Mouse (Mus musculus): ENCODE results near the gene Lsamp.

The Lsamp gene

GRCm38 (mm10) chr16:40290132-40290531, 306.0 kb downstream of the Lsamp start:
- no peak for DNase-seq (ENCODE audit: low spot score)

GRCm38 (mm10) chr16:40294296-40294882, 310.2 kb downstream of the Lsamp start:
- no peak for DNase-seq (ENCODE audit: low spot score)

- no peak for DNase-seq (ENCODE audit: low spot score)
Measured at GRCm38 (mm10) chr16:40295240-40295639, 311.1 kb downstream of the Lsamp start.

GRCm38 (mm10) chr16:40307666-40308065, 323.5 kb downstream of the Lsamp start:
- DNase-seq (ENCODE audit: low spot score) = no peak

GRCm38 (mm10) chr16:40316199-40316598, 332.0 kb downstream of the Lsamp start:
- no peak for DNase-seq (ENCODE audit: low spot score)

GRCm38 (mm10) chr16:40324811-40325210, 340.6 kb downstream of the Lsamp start:
- DNase-seq (ENCODE audit: low spot score) = no peak

- DNase-seq (ENCODE audit: low spot score) = no peak
Measured at GRCm38 (mm10) chr16:40328249-40328820, 344.2 kb downstream of the Lsamp start.

DNA sequence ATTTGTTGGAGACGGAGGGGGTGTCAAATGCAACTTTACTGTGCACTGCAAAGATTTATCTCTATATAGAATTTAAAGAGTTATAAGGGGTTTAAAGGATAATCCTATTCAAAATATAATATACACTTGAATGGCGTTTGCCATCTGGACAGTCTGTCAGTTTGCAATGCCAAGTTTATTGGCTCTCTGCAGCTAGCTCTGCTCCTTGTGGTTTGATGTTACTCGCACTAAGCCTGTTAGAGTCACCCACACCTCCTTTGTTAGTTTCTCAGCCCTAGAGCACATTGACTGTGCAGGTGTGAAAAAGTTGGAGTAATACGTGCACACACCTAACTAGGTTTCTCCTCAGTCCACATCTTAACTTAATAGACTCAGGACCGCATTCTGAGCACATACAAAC, 385.5 kb downstream of the Lsamp start:
- DNase-seq (ENCODE audit: low spot score) = no peak

GRCm38 (mm10) chr16:40371291-40371690, 387.1 kb downstream of the Lsamp start:
- no peak for DNase-seq (ENCODE audit: low spot score)

DNA sequence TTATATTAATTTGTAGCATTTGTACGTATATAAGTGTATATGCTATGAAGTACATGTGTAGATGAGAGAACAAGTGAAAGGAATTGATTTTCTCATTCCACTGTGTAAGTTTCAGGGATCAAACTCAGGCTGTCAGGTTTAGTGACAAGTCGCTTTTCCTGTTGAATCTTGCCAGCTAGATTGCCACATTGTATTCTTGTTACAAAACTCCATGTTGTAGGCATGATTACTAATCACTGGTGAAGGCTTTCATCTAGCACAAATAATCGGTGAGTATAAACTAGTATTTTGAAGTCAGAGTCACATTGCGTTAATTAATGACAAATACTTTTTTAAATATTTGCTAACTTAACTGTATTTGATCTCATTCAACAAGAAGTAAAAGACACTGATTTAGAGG, 391.2 kb downstream of the Lsamp start:
- DNase-seq (ENCODE audit: low spot score) = no peak

- no peak for DNase-seq (ENCODE audit: low spot score)
Measured at GRCm38 (mm10) chr16:40377129-40377799, 393.1 kb downstream of the Lsamp start.

- no peak for DNase-seq (ENCODE audit: low spot score)
Measured at GRCm38 (mm10) chr16:40392106-40392505, 407.9 kb downstream of the Lsamp start.

GRCm38 (mm10) chr16:40399531-40399930, 415.4 kb downstream of the Lsamp start:
- peak; percentile 33 for DNase-seq (ENCODE audit: low spot score)

DNA sequence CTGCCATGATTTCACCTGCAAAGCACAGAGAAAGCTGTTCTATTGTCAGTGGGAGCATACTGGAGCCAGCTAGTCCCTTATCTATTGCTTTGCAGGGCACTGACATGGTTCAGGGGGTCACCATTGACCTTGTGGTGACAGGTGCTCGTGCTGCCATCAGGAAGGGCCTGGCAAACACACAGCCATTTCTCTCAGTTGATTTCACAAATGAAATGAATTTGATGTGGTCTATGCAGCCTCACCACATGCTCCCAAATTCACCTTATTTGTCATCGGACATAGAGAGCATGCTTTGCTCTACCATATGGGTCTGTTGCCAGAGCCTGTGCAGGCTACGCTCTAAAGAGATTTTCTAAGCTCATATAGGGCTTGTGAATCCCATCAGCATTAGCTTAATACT, 450.1 kb downstream of the Lsamp start:
- no peak for DNase-seq (ENCODE audit: low spot score)

DNA sequence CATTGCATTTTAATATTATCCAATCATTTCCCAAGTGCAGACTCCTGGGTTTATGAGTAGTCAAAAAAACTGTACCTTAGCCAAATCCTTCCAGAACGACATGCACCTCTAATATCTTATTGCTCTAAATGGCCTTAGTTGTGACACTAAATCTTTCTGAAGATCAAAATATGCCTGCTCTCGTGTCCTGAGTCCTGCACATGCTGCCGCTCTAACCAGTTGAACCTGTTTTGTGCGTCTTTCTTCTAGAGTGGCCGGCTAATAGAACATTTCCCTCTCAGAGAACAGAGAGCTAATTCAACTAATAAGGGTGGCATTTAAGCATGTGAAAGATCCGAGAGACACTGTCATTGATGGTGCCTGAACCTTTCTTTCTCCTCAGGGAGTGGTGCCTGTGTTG, 452.3 kb downstream of the Lsamp start:
- no peak for DNase-seq (ENCODE audit: low spot score)

DNA sequence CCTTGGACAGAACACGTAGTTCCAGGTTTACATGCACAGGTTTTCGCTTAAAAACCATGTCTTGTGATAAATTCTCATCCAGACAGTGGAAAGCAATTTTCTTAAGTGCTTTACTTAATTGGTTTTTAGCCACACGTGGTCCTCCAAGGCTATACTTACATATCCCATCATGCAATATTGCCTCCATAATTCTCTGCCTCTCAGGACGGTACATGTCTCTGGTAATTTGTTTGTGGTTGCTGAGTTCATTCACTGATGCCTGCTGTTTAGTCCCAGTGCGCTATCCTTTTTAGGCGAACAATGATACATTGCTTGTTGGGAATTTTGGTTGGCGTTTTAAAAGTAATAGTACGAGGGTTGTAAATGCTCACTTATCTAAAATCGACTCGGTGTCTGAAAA, 453.7 kb downstream of the Lsamp start:
- DNase-seq (ENCODE audit: low spot score) = no peak

GRCm38 (mm10) chr16:40438876-40439275, 454.7 kb downstream of the Lsamp start:
- DNase-seq (ENCODE audit: low spot score) = no peak

GRCm38 (mm10) chr16:40446587-40446986, 462.4 kb downstream of the Lsamp start:
- DNase-seq (ENCODE audit: low spot score) = no peak

DNA sequence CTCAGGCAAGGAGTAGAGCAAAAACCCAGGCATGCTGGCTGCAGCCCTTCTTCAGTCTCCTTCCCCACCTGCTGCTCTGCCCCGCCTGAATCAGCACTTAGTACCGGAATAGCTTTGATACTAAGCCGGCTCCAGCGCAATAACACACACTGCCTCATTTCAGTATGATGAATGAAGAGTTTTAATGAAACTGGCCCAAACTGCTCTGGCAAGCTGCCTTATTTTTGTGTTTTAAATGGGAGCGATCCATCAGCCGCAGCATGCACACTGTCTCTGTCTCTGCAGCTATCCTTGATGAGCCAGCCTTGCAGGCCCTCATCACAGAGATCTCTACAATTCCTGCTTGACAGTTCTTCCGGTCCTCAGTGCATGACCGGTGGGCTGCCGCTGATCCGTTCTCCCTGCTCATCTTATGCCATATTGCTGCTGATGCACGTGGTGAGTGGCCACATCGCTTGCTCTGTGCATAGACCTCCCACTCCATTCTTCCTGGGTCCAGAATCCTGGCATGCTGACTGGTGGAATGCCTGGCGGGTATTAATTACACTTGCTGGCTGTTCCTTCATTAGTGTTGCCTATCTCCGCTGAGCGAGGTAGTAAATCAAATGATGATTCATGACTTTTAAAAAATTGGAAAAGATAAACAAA, 479.4 kb downstream of the Lsamp start:
- DNase-seq (ENCODE audit: low spot score) = no peak

DNA sequence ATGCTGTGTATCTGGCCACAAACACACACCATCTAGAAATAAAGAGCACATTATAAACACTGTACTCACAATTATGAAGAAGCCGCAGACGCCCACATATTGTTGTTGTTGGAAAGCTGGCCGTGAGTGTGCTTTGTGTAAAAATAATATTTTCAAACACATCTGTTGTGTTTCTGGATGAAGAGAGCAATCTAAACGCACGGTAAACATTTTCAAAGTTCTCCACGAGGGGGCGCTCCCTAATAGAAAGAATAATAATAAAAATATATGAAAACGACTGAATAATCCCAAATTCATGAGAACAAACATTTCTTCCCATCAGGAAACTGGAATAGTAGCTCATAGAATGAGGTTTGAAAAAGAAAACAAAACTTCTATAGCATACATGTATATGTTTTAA, 482.4 kb downstream of the Lsamp start:
- DNase-seq (ENCODE audit: low spot score) = peak; percentile 59

- DNase-seq (ENCODE audit: low spot score) = no peak
Measured at GRCm38 (mm10) chr16:40470946-40471345, 486.8 kb downstream of the Lsamp start.

DNA sequence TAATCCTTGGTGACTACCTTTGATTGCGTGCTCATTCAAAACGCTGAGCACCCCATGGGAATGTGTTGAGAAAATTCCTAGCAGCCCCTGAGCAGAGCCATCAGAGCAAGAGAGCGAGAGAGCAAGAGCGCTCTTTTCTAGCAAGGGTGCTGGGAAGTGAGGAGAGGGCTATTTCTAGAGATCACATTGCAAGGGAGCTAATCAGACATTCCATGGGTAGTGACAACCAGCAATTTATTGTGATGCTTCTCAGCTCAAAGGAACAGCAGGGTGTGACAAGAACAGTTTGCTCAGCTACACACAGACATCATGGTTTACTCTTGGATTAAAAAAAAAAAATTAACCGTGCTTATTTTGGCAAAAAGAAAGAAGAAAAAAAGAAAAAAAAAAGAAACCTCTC, 487.8 kb downstream of the Lsamp start:
- DNase-seq (ENCODE audit: low spot score) = no peak

DNA sequence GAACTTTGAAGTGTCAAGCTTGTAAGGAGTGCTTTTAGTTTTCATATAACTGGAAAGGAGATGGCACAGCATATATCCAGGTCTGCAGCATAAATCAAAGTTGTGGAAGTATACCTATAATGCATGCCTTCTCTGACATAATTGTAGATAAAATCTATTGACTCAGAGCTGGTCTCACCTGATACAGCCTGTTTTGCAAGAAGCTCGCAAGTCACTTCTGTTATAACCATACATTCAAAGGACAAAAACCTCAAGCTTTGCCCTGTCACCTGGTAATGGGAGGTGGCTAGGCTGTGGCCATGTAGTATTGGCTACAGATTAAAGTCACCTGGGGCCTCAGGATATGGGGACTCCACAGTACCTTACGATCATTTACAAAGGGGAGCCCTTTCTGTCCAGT, 507.4 kb downstream of the Lsamp start:
- DNase-seq (ENCODE audit: low spot score) = no peak

Measured in testis, postnatal 10 days (tissue).